Mouse (Mus musculus): Measurements from ENCODE around the gene Itpa. TPM values are rescaled to one million over a fixed set of nuclear protein-coding genes. Genes with fewer than 3 reads are reported as not detected.

The Itpa gene
- polyA plus RNA-seq, 2 experiments from 2014 or later: 43.6 to 49.7 TPM

- ATAC-seq: no peak
Measured at GRCm38 (mm10) chr2:130730746-130731145, 63.3 kb downstream of the Itpa start.

Other genes starting within 250 kb of the Itpa start
- 100 to 1,000 TPM; 243 to 271 TPM for gene Vps16, start 243.3 kb upstream of the Itpa start, polyA plus RNA-seq (2017; shearing (Covaris generic))
- 10 to 100 TPM; 10.1 to 17.8 TPM for gene Pced1a, start 242.9 kb upstream of the Itpa start, polyA plus RNA-seq (2017; shearing (Covaris generic))
- gene Ptpra, start 217.3 kb upstream of the Itpa start, polyA plus RNA-seq (2017; shearing (Covaris generic)): 10 to 100 TPM; 62.5 to 63.1 TPM
- 10 to 100 TPM; 22.9 to 28.7 TPM for gene Mrps26, start 103.9 kb upstream of the Itpa start, polyA plus RNA-seq (2017; shearing (Covaris generic))
- not detected for gene Oxt, start 91.4 kb upstream of the Itpa start, polyA plus RNA-seq (2017; shearing (Covaris generic))
- gene Avp, start 85.1 kb upstream of the Itpa start, polyA plus RNA-seq (2017; shearing (Covaris generic)): not detected
- gene Fastkd5, start 37.6 kb upstream of the Itpa start, polyA plus RNA-seq (2017; shearing (Covaris generic)): 10 to 100 TPM; 12.0 to 12.5 TPM
- gene Ubox5, start 37.6 kb upstream of the Itpa start, polyA plus RNA-seq (2017; shearing (Covaris generic)): 10 to 100 TPM in 1 of 2 experiments, 1 to 10 TPM in 1; 8.4 to 14.8 TPM
- gene Lzts3, start 24.8 kb upstream of the Itpa start, polyA plus RNA-seq (2017; shearing (Covaris generic)): under 1 TPM; 0.15 to 0.35 TPM
- 100 to 1,000 TPM; 121 to 145 TPM for gene Ddrgk1, start 3.0 kb upstream of the Itpa start, polyA plus RNA-seq (2017; shearing (Covaris generic))
- gene Slc4a11, start 29.9 kb downstream of the Itpa start, polyA plus RNA-seq (2017; shearing (Covaris generic)): under 1 TPM in 1 of 2 experiments, not detected in 1; 0.41 TPM
- gene 4930402H24Rik, start 238.8 kb downstream of the Itpa start, polyA plus RNA-seq (2017; shearing (Covaris generic)): 10 to 100 TPM; 13.0 to 13.6 TPM
- gene Atrn, start 238.9 kb downstream of the Itpa start, polyA plus RNA-seq (2017; shearing (Covaris generic)): 1 to 10 TPM; 4.0 to 8.5 TPM

Data from CD4-positive, CD25-positive, alpha-beta regulatory T cell, adult 4 months (primary cell).